Mouse (Mus musculus) myocyte (in vitro differentiated cells): ENCODE measurements at regions not wholly inside any gene's neighbourhood (a gene's known extent, or its start where the extent isn't known, plus 50 kb on each side); places are given as distances from the start of the nearest gene placed in this dataset.
"Not testable (repeated sequence)": the region's sequence is repeated elsewhere in the genome, so short reads cannot be mapped to it uniquely, and the experiment has no call there.

ENCODE experiments used
- MYOD1 ChIP-seq, 3 experiments: IDR thresholded peaks; one replicate each; pipeline ENCODE4 v1.6.1; 2011; ENCODE audit warnings: control low read depth in 2 of 3, low read depth in 2 of 3, mild to moderate bottlenecking in 2 of 3, moderate library complexity in 1 of 3; ENCODE audit not compliant: insufficient read length in 2 of 3, control insufficient read depth in 1 of 3
- POLR2A ChIP-seq: IDR thresholded peaks from one replicate; pipeline ENCODE4 v1.6.1; 2011; ENCODE audit warnings: low read depth, mild to moderate bottlenecking, control low read depth, moderate library complexity; ENCODE audit not compliant: insufficient read length
- USF1 ChIP-seq: IDR thresholded peaks from one replicate; pipeline ENCODE4 v1.6.1; 2011; ENCODE audit warnings: low read depth, mild to moderate bottlenecking, control low read depth, moderate library complexity

DNA sequence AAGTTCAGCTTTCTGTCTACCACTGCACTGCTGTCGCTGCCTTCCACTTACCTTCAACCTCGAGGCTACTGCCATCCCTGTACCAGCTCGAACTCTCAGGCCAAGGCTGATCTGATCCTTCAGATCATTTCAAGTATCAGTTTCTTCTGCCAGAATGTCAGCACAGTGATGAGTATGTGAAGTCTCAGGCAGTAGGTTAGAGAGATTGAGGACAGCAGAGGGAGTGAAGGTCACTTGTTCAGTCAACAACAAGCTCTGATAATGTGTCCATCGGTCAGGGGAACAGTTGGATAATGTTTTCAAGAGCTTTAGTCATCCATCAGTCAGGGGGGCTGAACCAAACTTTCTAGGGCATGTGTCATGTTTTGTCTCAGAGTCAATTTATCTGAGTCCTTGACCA lies 741.8 kb upstream of the Atxn7l3b start:
- not testable (repeated sequence) for TF ChIP-seq MYOD1 (IDR thresholded peaks at IDR 0.05; ENCODE audit: control insufficient read depth in 1 of 3, insufficient read length in 2 of 3, low read depth in 2 of 3); POLR2A; USF1
